Mouse (Mus musculus): ENCODE measurements around the gene Rfpl4. TPM values are rescaled to one million over a fixed set of nuclear protein-coding genes. Genes with fewer than 3 reads are reported as not detected.
"Not testable (repeated sequence)": the region's sequence is repeated elsewhere in the genome, so short reads cannot be mapped to it uniquely, and the experiment has no call there.

The Rfpl4 gene
- polyA plus RNA-seq (2012; rRNA removed): not detected in 2 replicates

- DNase-seq (ENCODE audit: low read depth): no peak
- TF ChIP-seq CTCF (IDR thresholded peaks at IDR 0.05; ENCODE audit: borderline replicate concordance, extremely low read depth, insufficient read depth, insufficient read length): no peak
- no peak for TF ChIP-seq POLR2A (IDR thresholded peaks at IDR 0.05; ENCODE audit: borderline replicate concordance, extremely low read depth, insufficient read depth, insufficient read length, poor library complexity, severe bottlenecking)
Observed at GRCm38 (mm10) chr7:5116850-5117249, at the start of gene Rfpl4. Gene Rfpl4 (minus strand): TSS chr7:5116950.

GRCm38 (mm10) chr7:5149570-5149969, 32.8 kb upstream of the Rfpl4 start, which contains the start of gene Vmn1r55:
Gene Vmn1r55 (minus strand): TSS chr7:5149670.
- DNase-seq (ENCODE audit: low read depth): not testable (repeated sequence)

GRCm38 (mm10) chr7:5125549-5126406, 9.0 kb upstream of the Rfpl4 start, which contains the start of gene Rasl2-9:
Gene Rasl2-9 (minus strand): TSS chr7:5125950.
- TF ChIP-seq POLR2A (IDR thresholded peaks at IDR 0.05; ENCODE audit: borderline replicate concordance, extremely low read depth, insufficient read depth, insufficient read length, poor library complexity, severe bottlenecking) (no peak), CTCF (IDR thresholded peaks at IDR 0.05; ENCODE audit: borderline replicate concordance, extremely low read depth, insufficient read depth, insufficient read length) (peak; percentile 65)
- DNase-seq (ENCODE audit: low read depth): peak; percentile 68

- TF ChIP-seq CTCF (IDR thresholded peaks at IDR 0.05; ENCODE audit: borderline replicate concordance, extremely low read depth, insufficient read depth, insufficient read length) (no peak), POLR2A (IDR thresholded peaks at IDR 0.05; ENCODE audit: borderline replicate concordance, extremely low read depth, insufficient read depth, insufficient read length, poor library complexity, severe bottlenecking) (no peak)
- DNase-seq (ENCODE audit: low read depth): no peak
Observed at GRCm38 (mm10) chr7:5125078-5125477, 8.3 kb upstream of the Rfpl4 start.

GRCm38 (mm10) chr7:5112701-5113100, 4.0 kb downstream of the Rfpl4 start:
- TF ChIP-seq POLR2A (IDR thresholded peaks at IDR 0.05; ENCODE audit: borderline replicate concordance, extremely low read depth, insufficient read depth, insufficient read length, poor library complexity, severe bottlenecking) (no peak), CTCF (IDR thresholded peaks at IDR 0.05; ENCODE audit: borderline replicate concordance, extremely low read depth, insufficient read depth, insufficient read length) (no peak)
- no peak for DNase-seq (ENCODE audit: low read depth)

- TF ChIP-seq POLR2A (IDR thresholded peaks at IDR 0.05; ENCODE audit: borderline replicate concordance, extremely low read depth, insufficient read depth, insufficient read length, poor library complexity, severe bottlenecking) (no peak), CTCF (IDR thresholded peaks at IDR 0.05; ENCODE audit: borderline replicate concordance, extremely low read depth, insufficient read depth, insufficient read length) (no peak)
- DNase-seq (ENCODE audit: low read depth): no peak
Observed at GRCm38 (mm10) chr7:5109301-5109700, 7.4 kb downstream of the Rfpl4 start.

- DNase-seq (ENCODE audit: low read depth): no peak
- no peak for TF ChIP-seq POLR2A (IDR thresholded peaks at IDR 0.05; ENCODE audit: borderline replicate concordance, extremely low read depth, insufficient read depth, insufficient read length, poor library complexity, severe bottlenecking)
- no peak for TF ChIP-seq CTCF (IDR thresholded peaks at IDR 0.05; ENCODE audit: borderline replicate concordance, extremely low read depth, insufficient read depth, insufficient read length)
Observed at GRCm38 (mm10) chr7:5108272-5108671, 8.5 kb downstream of the Rfpl4 start.

- DNase-seq (ENCODE audit: low read depth): no peak
- TF ChIP-seq POLR2A (IDR thresholded peaks at IDR 0.05; ENCODE audit: borderline replicate concordance, extremely low read depth, insufficient read depth, insufficient read length, poor library complexity, severe bottlenecking) (no peak), CTCF (IDR thresholded peaks at IDR 0.05; ENCODE audit: borderline replicate concordance, extremely low read depth, insufficient read depth, insufficient read length) (no peak)
Observed at GRCm38 (mm10) chr7:5102564-5102963, 14.2 kb downstream of the Rfpl4 start.

GRCm38 (mm10) chr7:5101066-5101663, 15.6 kb downstream of the Rfpl4 start:
- no peak for DNase-seq (ENCODE audit: low read depth)
- no peak for TF ChIP-seq POLR2A (IDR thresholded peaks at IDR 0.05; ENCODE audit: borderline replicate concordance, extremely low read depth, insufficient read depth, insufficient read length, poor library complexity, severe bottlenecking)
- TF ChIP-seq CTCF (IDR thresholded peaks at IDR 0.05; ENCODE audit: borderline replicate concordance, extremely low read depth, insufficient read depth, insufficient read length): no peak

- TF ChIP-seq CTCF (IDR thresholded peaks at IDR 0.05; ENCODE audit: borderline replicate concordance, extremely low read depth, insufficient read depth, insufficient read length): no peak
- TF ChIP-seq POLR2A (IDR thresholded peaks at IDR 0.05; ENCODE audit: borderline replicate concordance, extremely low read depth, insufficient read depth, insufficient read length, poor library complexity, severe bottlenecking): no peak
- DNase-seq (ENCODE audit: low read depth): no peak
Observed at GRCm38 (mm10) chr7:5099796-5100195, 17.0 kb downstream of the Rfpl4 start.

GRCm38 (mm10) chr7:5098769-5099168, 18.0 kb downstream of the Rfpl4 start:
- TF ChIP-seq POLR2A (IDR thresholded peaks at IDR 0.05; ENCODE audit: borderline replicate concordance, extremely low read depth, insufficient read depth, insufficient read length, poor library complexity, severe bottlenecking) (no peak), CTCF (IDR thresholded peaks at IDR 0.05; ENCODE audit: borderline replicate concordance, extremely low read depth, insufficient read depth, insufficient read length) (no peak)
- DNase-seq (ENCODE audit: low read depth): no peak
